Mouse (Mus musculus) intestine, embryonic 16.5 days (tissue): ENCODE measurements at regions not wholly inside any gene's neighbourhood (a gene's known extent, or its start where the extent isn't known, plus 50 kb on each side); places are given as distances from the start of the nearest gene placed in this dataset.

ENCODE experiments used
- ATAC-seq: fragments of 200-750 bp; cut with Nextera tagmentation; 2 replicates; pipeline ENCODE4 v1.8.0; 2017; ENCODE audit warnings: moderate TSS enrichment, moderate library complexity
- H3K27ac ChIP-seq: fragments of 300-500 bp; sonication (generic); 2 replicates; pipeline ENCODE4 v1.5.1; 2014; ENCODE audit warnings: mild to moderate bottlenecking, low read length
- H3K27me3 ChIP-seq: fragments of 300-500 bp; sonication (generic); replicated peaks from 2 replicates; pipeline ENCODE4 v1.6.1; 2014; ENCODE audit warnings: low read length, control low read depth, mixed read lengths; ENCODE audit not compliant: control insufficient read depth, insufficient read depth
- H3K36me3 ChIP-seq: fragments of 300-500 bp; sonication (generic); 2 replicates; pipeline ENCODE4 v1.6.1; 2014; ENCODE audit warnings: low read length, control low read depth; ENCODE audit not compliant: control insufficient read depth, insufficient read depth
- H3K4me1 ChIP-seq: fragments of 300-500 bp; sonication (generic); 2 replicates; pipeline ENCODE4 v1.6.1; 2014; ENCODE audit warnings: low read length, control low read depth, mixed read lengths; ENCODE audit not compliant: control insufficient read depth, insufficient read depth
- H3K4me2 ChIP-seq: fragments of 300-500 bp; sonication (generic); 2 replicates; pipeline ENCODE4 v1.6.1; 2014; ENCODE audit warnings: low read depth, low read length, control low read depth
- H3K4me3 ChIP-seq: fragments of 300-500 bp; sonication (generic); 2 replicates; pipeline ENCODE4 v1.5.1; 2014; ENCODE audit warnings: mild to moderate bottlenecking, low read length
- H3K9ac ChIP-seq: fragments of 300-500 bp; sonication (generic); 2 replicates; pipeline ENCODE4 v1.6.1; 2014; ENCODE audit warnings: low read depth, low read length
- H3K9me3 ChIP-seq: fragments of 300-500 bp; sonication (generic); 2 replicates; pipeline ENCODE4 v1.6.1; 2016; ENCODE audit warnings: low read length, control low read depth; ENCODE audit not compliant: control insufficient read depth
- WGBS: fragments of 180-500 bp; shearing (Covaris S2); extraction: QIAGEN DNeasy Blood & Tissue Kit; methylation state at CpG from one replicate; pipeline ENCODE4 v1.1.7; 2014; 5-methylcytosine and 5-hydroxymethylcytosine counted together

GRCm38 (mm10) chr6:94413987-94414360, 86.2 kb upstream of the Slc25a26 start:
- H3K4me3 ChIP-seq: no peak overlapping the region
- peaks cover 3% of the 10 kb centered on the region; the same call in 1 of the 2 replicates for H3K4me1 ChIP-seq
- 54% methylated on average over 5 of the region's 5 CpGs for WGBS

GRCm38 (mm10) chr6:94413297-94413986, 86.7 kb upstream of the Slc25a26 start:
- H3K9ac ChIP-seq: no peak overlapping the region
- 64% methylated on average over 10 of the region's 10 CpGs for WGBS
- H3K4me2 ChIP-seq: no peak overlapping the region
- peaks cover 3% of the 10 kb centered on the region; the same call in 1 of the 2 replicates for H3K4me1 ChIP-seq
- ATAC-seq: no peak
- H3K36me3 ChIP-seq: no peaks in the 10 kb centered on the region
- H3K27me3 ChIP-seq: no peaks in the 10 kb centered on the region
- no peak overlapping the region for H3K4me3 ChIP-seq
- H3K27ac ChIP-seq: no peak overlapping the region
- no peaks in the 10 kb centered on the region for H3K9me3 ChIP-seq

More at GRCm38 (mm10) chr6:94413987-94414360, 86.2 kb upstream of the Slc25a26 start:
- no peaks in the 10 kb centered on the region for H3K9me3 ChIP-seq
- no peak overlapping the region for H3K4me2 ChIP-seq
- H3K27ac ChIP-seq: no peak overlapping the region
- H3K9ac ChIP-seq: no peak overlapping the region
- H3K27me3 ChIP-seq: no peaks in the 10 kb centered on the region
- no peak for ATAC-seq
- no peaks in the 10 kb centered on the region for H3K36me3 ChIP-seq

GRCm38 (mm10) chr6:94412341-94412740, 87.8 kb upstream of the Slc25a26 start:
- Histone ChIP-seq H3K27ac (no peak overlapping the region), H3K4me1 (peaks cover 3% of the 10 kb centered on the region; the same call in 1 of the 2 replicates), H3K36me3 (no peaks in the 10 kb centered on the region), H3K27me3 (no peaks in the 10 kb centered on the region), H3K4me2 (no peak overlapping the region), H3K4me3 (no peak overlapping the region), H3K9me3 (no peaks in the 10 kb centered on the region), H3K9ac (no peak overlapping the region)
- no peak for ATAC-seq
- WGBS: 77% methylated on average over 7 of the region's 7 CpGs

- Histone ChIP-seq H3K4me2 (no peak overlapping the region), H3K27ac (no peak overlapping the region), H3K4me1 (peaks cover 3% of the 10 kb centered on the region; the same call in 1 of the 2 replicates), H3K4me3 (no peak overlapping the region), H3K36me3 (no peaks in the 10 kb centered on the region), H3K9ac (no peak overlapping the region), H3K27me3 (no peaks in the 10 kb centered on the region), H3K9me3 (no peaks in the 10 kb centered on the region)
- no peak for ATAC-seq
- 81% methylated on average over 2 of the region's 2 CpGs for WGBS
These were observed 89.7 kb upstream of the Slc25a26 start for GRCm38 (mm10) chr6:94410480-94410879.

- H3K4me1 ChIP-seq: peaks cover 3% of the 10 kb centered on the region; the same call in 1 of the 2 replicates
- H3K27ac ChIP-seq: no peak overlapping the region
- H3K36me3 ChIP-seq: no peaks in the 10 kb centered on the region
- no peak overlapping the region for H3K9ac ChIP-seq
- H3K27me3 ChIP-seq: no peaks in the 10 kb centered on the region
- ATAC-seq: no peak
- no peak overlapping the region for H3K4me2 ChIP-seq
- no peak overlapping the region for H3K4me3 ChIP-seq
- 85% methylated on average over 2 of the region's 2 CpGs for WGBS
- no peaks in the 10 kb centered on the region for H3K9me3 ChIP-seq
These were observed 91.1 kb upstream of the Slc25a26 start for GRCm38 (mm10) chr6:94408996-94409395.

GRCm38 (mm10) chr6:94407751-94408150, 92.4 kb upstream of the Slc25a26 start:
- ATAC-seq: no peak
- Histone ChIP-seq H3K9me3 (no peaks in the 10 kb centered on the region), H3K27me3 (no peaks in the 10 kb centered on the region), H3K9ac (no peak overlapping the region), H3K36me3 (no peaks in the 10 kb centered on the region), H3K4me1 (no peaks in the 10 kb centered on the region), H3K4me2 (no peak overlapping the region), H3K27ac (no peak overlapping the region), H3K4me3 (no peak overlapping the region)
- 64% methylated on average over 4 of the region's 4 CpGs for WGBS

- no peak for ATAC-seq
- Histone ChIP-seq H3K9me3 (no peaks in the 10 kb centered on the region), H3K4me3 (no peak overlapping the region), H3K27me3 (no peaks in the 10 kb centered on the region), H3K36me3 (no peaks in the 10 kb centered on the region), H3K27ac (no peak overlapping the region), H3K4me2 (no peak overlapping the region), H3K9ac (no peak overlapping the region), H3K4me1 (peaks cover 8% of the 10 kb centered on the region)
- WGBS: 83% methylated on average over 8 of the region's 8 CpGs
These were observed 94.6 kb upstream of the Slc25a26 start for GRCm38 (mm10) chr6:94405371-94406076.

- no peak overlapping the region for H3K27ac ChIP-seq
- H3K9me3 ChIP-seq: no peaks in the 10 kb centered on the region
- H3K36me3 ChIP-seq: no peaks in the 10 kb centered on the region
- no peak overlapping the region for H3K9ac ChIP-seq
- H3K4me1 ChIP-seq: peaks cover 11% of the 10 kb centered on the region
- H3K4me2 ChIP-seq: no peak overlapping the region
- 58% methylated on average over 9 of the region's 9 CpGs for WGBS
- no peaks in the 10 kb centered on the region for H3K27me3 ChIP-seq
- no peak overlapping the region for H3K4me3 ChIP-seq
- ATAC-seq: no peak
These were observed 98.3 kb upstream of the Slc25a26 start for GRCm38 (mm10) chr6:94401617-94402481.

GRCm38 (mm10) chr6:94401061-94401591, 99.0 kb upstream of the Slc25a26 start:
- Histone ChIP-seq H3K4me1 (peaks cover 11% of the 10 kb centered on the region), H3K27me3 (no peaks in the 10 kb centered on the region), H3K4me3 (peak overlapping the region; percentile 34), H3K4me2 (peak overlapping the region; percentile 44), H3K36me3 (no peaks in the 10 kb centered on the region), H3K27ac (no peak overlapping the region), H3K9ac (no peak overlapping the region), H3K9me3 (no peaks in the 10 kb centered on the region)
- 21% methylated on average over 14 of the region's 14 CpGs for WGBS
- 0 out of 2 replicates have a peak, but pooled peaks have one; percentile 27 for ATAC-seq
